Mouse (Mus musculus) myocyte (in vitro differentiated cells): ENCODE results near the gene Tor3a. TPM values are rescaled to one million over a fixed set of nuclear protein-coding genes. Genes with fewer than 3 reads are reported as not detected.

ENCODE experiments used
- H3K27me3 ChIP-seq: one replicate; pipeline ENCODE4 v1.6.1; 2011; ENCODE audit not compliant: control insufficient read depth, insufficient read depth, insufficient read length
- H3K36me3 ChIP-seq: one replicate; pipeline ENCODE4 v1.6.1; 2011; ENCODE audit not compliant: control insufficient read depth, insufficient read depth
- H3K4me2 ChIP-seq: one replicate; pipeline ENCODE4 v1.6.1; 2011; ENCODE audit warnings: low read depth, control low read depth
- H3K4me3 ChIP-seq: one replicate; pipeline ENCODE4 v1.5.1; 2011; ENCODE audit warnings: mild to moderate bottlenecking, control low read depth, moderate library complexity
- H3K79me2 ChIP-seq: one replicate; pipeline ENCODE4 v1.6.1; 2011; ENCODE audit not compliant: control insufficient read depth, insufficient read depth
- H3ac ChIP-seq: one replicate; pipeline ENCODE4 v1.6.1; 2011; ENCODE audit not compliant: control insufficient read depth, insufficient read length
- CEBPB ChIP-seq: IDR thresholded peaks from 2 replicates; pipeline ENCODE4 v1.6.1; 2011; ENCODE audit warnings: mild to moderate bottlenecking, moderate library complexity; ENCODE audit not compliant: poor library complexity, insufficient read depth, severe bottlenecking
- E2F4 ChIP-seq: IDR thresholded peaks from one replicate; pipeline ENCODE4 v1.6.1; 2011; ENCODE audit warnings: mild to moderate bottlenecking, control low read depth, moderate library complexity; ENCODE audit not compliant: insufficient read depth
- MAX ChIP-seq: IDR thresholded peaks from one replicate; pipeline ENCODE4 v1.6.1; 2011; ENCODE audit warnings: low read depth, mild to moderate bottlenecking, control low read depth
- MYOD1 ChIP-seq, 3 experiments: IDR thresholded peaks; one replicate each; pipeline ENCODE4 v1.6.1; 2011; ENCODE audit warnings: control low read depth in 2 of 3, low read depth in 2 of 3, mild to moderate bottlenecking in 2 of 3, moderate library complexity in 1 of 3; ENCODE audit not compliant: insufficient read length in 2 of 3, control insufficient read depth in 1 of 3
- MYOG ChIP-seq, 3 experiments: IDR thresholded peaks; one replicate each; pipeline ENCODE4 v1.6.1; 2011; ENCODE audit warnings: control low read depth in 2 of 3, low read depth in 2 of 3, mild to moderate bottlenecking in 2 of 3; ENCODE audit not compliant: insufficient read length in 2 of 3, control insufficient read depth in 1 of 3, insufficient read depth in 1 of 3
- POLR2A ChIP-seq: IDR thresholded peaks from one replicate; pipeline ENCODE4 v1.6.1; 2011; ENCODE audit warnings: low read depth, mild to moderate bottlenecking, control low read depth, moderate library complexity; ENCODE audit not compliant: insufficient read length
- POLR2AphosphoS2 ChIP-seq: IDR thresholded peaks from one replicate; pipeline ENCODE4 v1.6.1; 2011; ENCODE audit warnings: low read depth, control low read depth; ENCODE audit not compliant: insufficient read length
- REST ChIP-seq: IDR thresholded peaks from one replicate; pipeline ENCODE4 v1.6.1; 2011; ENCODE audit warnings: mild to moderate bottlenecking, control low read depth, moderate library complexity; ENCODE audit not compliant: insufficient read depth, insufficient read length
- SRF ChIP-seq: IDR thresholded peaks from one replicate; pipeline ENCODE4 v1.6.1; 2011; ENCODE audit warnings: low read depth; ENCODE audit not compliant: control insufficient read depth, insufficient read length
- TCF12 ChIP-seq: IDR thresholded peaks from one replicate; pipeline ENCODE4 v1.6.1; 2011; ENCODE audit warnings: mild to moderate bottlenecking, control low read depth; ENCODE audit not compliant: poor library complexity, insufficient read depth, severe bottlenecking
- TCF3 ChIP-seq: IDR thresholded peaks from one replicate; pipeline ENCODE4 v1.6.1; 2011; ENCODE audit warnings: low read depth, control low read depth; ENCODE audit not compliant: insufficient read length
- USF1 ChIP-seq: IDR thresholded peaks from one replicate; pipeline ENCODE4 v1.6.1; 2011; ENCODE audit warnings: low read depth, mild to moderate bottlenecking, control low read depth, moderate library complexity
- polyA plus RNA-seq: library from polyadenylated mRNA; unstranded; fragments of >200 nt; fragmentation: generic; extraction: Trizol; gene quantifications from one replicate; pipeline ENCODE4 v1.2.1, GENCODE M21; 2012; ENCODE audit warnings: missing spikeins

The Tor3a gene
- polyA plus RNA-seq, 1 experiment: 45.9 TPM

GRCm38 (mm10) chr1:156608496-156608895, 65.7 kb downstream of the Tor3a start:
- peaks cover 79% of the 10 kb centered on the region for H3K79me2 ChIP-seq
- no peak overlapping the region for H3ac ChIP-seq
- no peaks in the 10 kb centered on the region for H3K27me3 ChIP-seq
- TF ChIP-seq POLR2AphosphoS2 (no peak), E2F4 (no peak), TCF3 (no peak), TCF12 (no peak), POLR2A (no peak), CEBPB (no peak), SRF (no peak), USF1 (no peak), MYOG (IDR thresholded peaks at IDR 0.05; ENCODE audit: control insufficient read depth in 1 of 3, insufficient read depth in 1 of 3, insufficient read length in 2 of 3, low read depth in 2 of 3) (no peak), MAX (no peak), MYOD1 (IDR thresholded peaks at IDR 0.05; ENCODE audit: control insufficient read depth in 1 of 3, insufficient read length in 2 of 3, low read depth in 2 of 3) (no peak), REST (no peak)
- H3K4me2 ChIP-seq: no peak overlapping the region
- H3K4me3 ChIP-seq: no peak overlapping the region
- H3K36me3 ChIP-seq: no peaks in the 10 kb centered on the region

- H3K36me3 ChIP-seq: no peaks in the 10 kb centered on the region
- TF ChIP-seq POLR2A: no peak
- TF ChIP-seq TCF3: no peak
- no peak for TF ChIP-seq SRF
- TF ChIP-seq MYOD1 (IDR thresholded peaks at IDR 0.05; ENCODE audit: control insufficient read depth in 1 of 3, insufficient read length in 2 of 3, low read depth in 2 of 3): no peak
- TF ChIP-seq USF1: no peak
- TF ChIP-seq MAX: no peak
- TF ChIP-seq TCF12: no peak
- TF ChIP-seq MYOG (IDR thresholded peaks at IDR 0.05; ENCODE audit: control insufficient read depth in 1 of 3, insufficient read depth in 1 of 3, insufficient read length in 2 of 3, low read depth in 2 of 3): no peak
- no peak for TF ChIP-seq REST
- TF ChIP-seq POLR2AphosphoS2: no peak
- TF ChIP-seq E2F4: no peak
- TF ChIP-seq CEBPB: no peak
- H3ac ChIP-seq: no peak overlapping the region
- no peak overlapping the region for H3K4me2 ChIP-seq
- H3K27me3 ChIP-seq: no peaks in the 10 kb centered on the region
- no peak overlapping the region for H3K4me3 ChIP-seq
- peaks cover 81% of the 10 kb centered on the region for H3K79me2 ChIP-seq
Measured at GRCm38 (mm10) chr1:156605940-156606339, 68.2 kb downstream of the Tor3a start.

GRCm38 (mm10) chr1:156605094-156605866, 68.9 kb downstream of the Tor3a start:
- no peak overlapping the region for H3K4me2 ChIP-seq
- H3K79me2 ChIP-seq: peaks cover 84% of the 10 kb centered on the region
- no peaks in the 10 kb centered on the region for H3K36me3 ChIP-seq
- H3ac ChIP-seq: no peak overlapping the region
- no peaks in the 10 kb centered on the region for H3K27me3 ChIP-seq
- H3K4me3 ChIP-seq: no peak overlapping the region
- TF ChIP-seq POLR2AphosphoS2 (no peak), MAX (no peak), USF1 (no peak), MYOG (IDR thresholded peaks at IDR 0.05; ENCODE audit: control insufficient read depth in 1 of 3, insufficient read depth in 1 of 3, insufficient read length in 2 of 3, low read depth in 2 of 3) (no peak), TCF12 (no peak)

Other genes with a start within 250 kb of the Tor3a start
- gene Soat1, start 200.0 kb downstream of the Tor3a start, polyA plus RNA-seq: 42.2 TPM
- 3.6 TPM for gene Gm10031, start 150.3 kb downstream of the Tor3a start, polyA plus RNA-seq
- 17.9 TPM for gene Abl2, start 115.6 kb downstream of the Tor3a start, polyA plus RNA-seq
- 22.9 TPM for gene Fam20b, start 44.7 kb upstream of the Tor3a start, polyA plus RNA-seq
- 0.04 TPM for gene Angptl1, start 164.2 kb upstream of the Tor3a start, polyA plus RNA-seq